Mouse (Mus musculus): Measurements from ENCODE around the gene Adk.
"Not testable (repeated sequence)": the region's sequence is repeated elsewhere in the genome, so short reads cannot be mapped to it uniquely, and the experiment has no call there.

Adk gene

DNA sequence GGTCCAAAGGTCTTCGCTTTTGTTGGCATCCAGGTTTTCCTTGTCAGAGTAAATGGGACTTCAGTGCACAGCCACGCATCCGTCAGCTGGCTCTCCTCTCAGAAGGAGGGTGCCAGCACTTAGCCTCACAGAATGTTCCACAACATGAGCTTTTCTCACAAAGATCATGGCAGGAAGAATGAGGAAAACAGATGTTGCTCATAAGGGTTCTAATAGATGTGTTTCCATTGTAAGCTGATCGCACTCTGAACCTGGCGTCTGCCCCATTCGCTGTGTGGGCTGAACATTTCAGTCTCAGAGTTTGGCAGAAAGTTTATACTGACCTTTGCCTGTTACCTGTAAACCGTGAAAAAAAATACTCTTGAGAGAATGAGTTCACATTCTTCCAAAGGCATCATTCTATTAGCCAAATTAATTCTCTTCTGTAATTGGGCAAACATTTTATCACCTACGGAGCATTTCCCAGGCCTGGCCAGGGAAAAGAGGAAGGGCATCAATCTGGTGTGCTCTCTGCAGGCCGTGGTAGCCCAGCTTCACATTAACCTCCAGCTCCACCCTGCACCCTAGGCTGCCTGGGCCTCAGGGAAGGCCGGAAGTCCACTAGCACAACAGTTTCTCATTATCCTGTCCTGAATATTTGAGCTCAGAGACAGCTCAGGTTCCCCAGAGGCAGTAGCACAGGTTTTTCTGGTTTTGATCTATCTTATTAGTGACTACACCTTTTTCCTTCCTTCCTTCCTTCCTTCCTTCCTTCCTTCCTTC is 389.6 kb downstream of the Adk start:
- DNase-seq = no peak

DNA sequence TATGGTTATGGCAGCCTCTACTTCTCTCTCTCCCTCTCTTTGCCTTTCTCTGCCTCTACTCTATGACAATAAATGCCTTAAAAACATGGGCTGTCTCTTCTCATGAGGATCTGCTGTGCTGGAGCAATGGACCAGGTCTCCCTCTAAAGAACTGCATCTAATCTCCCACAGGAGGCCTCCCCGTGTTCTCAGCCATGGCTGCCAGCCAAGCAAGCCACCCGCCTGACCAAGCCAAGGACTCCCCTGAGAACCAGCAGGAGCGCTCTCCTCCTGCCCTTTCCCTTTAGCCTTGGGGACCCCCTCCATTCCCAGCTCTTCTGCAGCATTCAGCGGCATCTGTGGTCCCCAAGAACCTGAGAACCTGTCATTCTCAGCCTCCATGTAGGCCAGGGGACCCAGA is 400.2 kb downstream of the Adk start:
- DNase-seq = no peak

GRCm38 (mm10) chr14:21453896-21454295 is 401.5 kb downstream of the Adk start:
- DNase-seq = no peak

DNA sequence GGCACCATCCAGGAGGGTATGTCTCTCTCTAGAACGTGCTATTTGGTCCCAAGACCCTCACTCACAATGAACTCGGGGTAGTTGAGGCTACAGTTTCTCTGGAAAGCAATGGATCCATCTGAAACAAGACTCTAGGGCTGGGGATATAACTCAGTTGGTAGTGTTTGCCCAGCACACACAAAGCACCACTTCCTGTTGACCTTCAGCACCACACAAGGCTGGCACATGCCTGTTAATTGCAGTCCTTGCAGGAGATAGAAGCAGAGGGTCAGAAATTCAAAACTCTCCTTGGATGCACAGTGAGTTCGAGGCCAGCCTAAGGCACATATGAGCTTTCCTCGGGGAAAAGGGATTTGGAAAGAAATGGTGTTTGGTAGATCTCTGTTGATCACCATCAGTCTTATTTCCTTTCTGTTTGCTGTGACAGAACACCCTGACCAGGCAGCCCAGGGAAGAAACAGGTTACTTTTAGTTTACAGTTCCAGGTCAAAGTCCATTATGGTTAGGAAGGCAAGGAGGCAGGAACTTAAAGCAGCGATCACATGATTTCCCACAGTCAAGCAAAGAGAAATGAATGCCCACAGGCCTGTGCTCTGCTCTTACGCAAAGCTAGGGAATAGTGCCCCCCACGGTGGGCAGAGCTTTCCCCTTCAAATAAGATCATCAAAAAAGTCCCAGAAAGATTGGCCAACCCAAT is 403.4 kb downstream of the Adk start:
- DNase-seq = no peak

DNA sequence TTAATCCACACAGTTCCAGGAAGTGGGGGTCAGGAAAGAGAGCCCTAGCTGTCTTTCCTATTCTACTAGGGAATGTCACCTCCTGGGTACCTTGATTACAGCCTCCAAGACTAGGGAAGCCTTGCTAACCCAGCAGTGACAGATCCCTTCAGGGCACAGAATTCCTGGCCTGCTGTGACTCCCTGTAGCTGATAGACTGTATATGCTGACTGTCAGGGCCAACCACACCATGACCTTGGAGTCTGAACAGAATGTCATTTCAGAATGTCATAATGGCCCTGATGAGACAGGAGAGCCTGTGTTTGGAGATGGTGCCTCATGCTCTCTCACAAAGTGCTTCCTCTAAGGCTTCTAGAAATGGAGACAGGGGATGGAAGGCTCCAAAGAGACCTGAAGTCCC is 404.2 kb downstream of the Adk start:
- no peak for DNase-seq

DNA sequence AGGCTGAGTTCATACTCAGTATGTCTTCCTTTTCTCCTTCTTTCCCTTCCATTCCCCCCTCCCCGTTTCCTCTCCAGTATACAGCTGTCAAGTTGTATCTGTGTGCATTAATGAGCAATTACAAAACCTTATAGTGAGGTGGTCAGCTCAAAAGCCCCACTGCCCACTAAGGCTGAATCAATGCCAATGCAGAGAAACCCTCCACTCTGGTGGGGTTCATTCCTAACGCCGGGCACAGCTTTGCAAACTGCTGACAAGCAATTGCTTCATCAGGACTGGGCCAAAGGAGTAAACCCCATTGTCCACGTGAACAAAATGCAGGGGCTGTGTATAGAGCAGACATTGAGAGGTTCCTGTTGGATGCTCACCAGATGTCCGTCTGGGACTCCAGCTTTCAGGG is 405.5 kb downstream of the Adk start:
- DNase-seq = no peak

- DNase-seq = no peak
Observed at GRCm38 (mm10) chr14:21458696-21459095, 406.3 kb downstream of the Adk start.

- DNase-seq = no peak
Observed at GRCm38 (mm10) chr14:21459163-21459562, 406.8 kb downstream of the Adk start.

GRCm38 (mm10) chr14:21462398-21462797 is 410.0 kb downstream of the Adk start:
- DNase-seq = no peak

DNA sequence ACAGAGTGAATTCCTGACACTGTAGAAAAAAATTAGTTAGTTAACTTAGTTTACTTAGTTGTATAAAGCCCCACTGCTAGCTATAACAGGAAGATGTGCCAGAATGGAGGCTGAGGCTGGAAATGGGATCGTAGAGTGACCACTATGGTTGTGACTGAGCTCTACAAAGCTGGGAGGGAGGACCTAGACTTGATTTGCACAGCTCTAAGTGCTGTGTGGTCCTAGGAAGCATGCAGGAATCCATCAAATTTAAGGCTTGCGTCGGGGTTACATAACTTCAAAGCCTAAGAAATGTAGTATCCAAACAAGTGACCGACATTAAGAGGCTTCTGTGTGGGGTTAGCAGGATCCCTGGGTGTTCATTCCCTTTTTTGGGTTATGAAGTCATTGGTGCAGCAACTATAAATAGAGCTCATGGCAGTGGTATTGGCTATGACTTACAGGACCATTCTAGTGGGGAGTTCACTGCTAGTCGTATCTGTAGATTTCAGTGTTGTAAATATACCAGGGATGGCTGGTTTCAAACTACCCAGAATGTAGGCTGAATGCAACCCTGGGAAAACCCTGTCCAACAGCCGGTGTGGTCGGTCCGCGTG is 410.8 kb downstream of the Adk start:
- no peak for DNase-seq

GRCm38 (mm10) chr14:21470386-21470785 is 418.0 kb downstream of the Adk start:
- DNase-seq = no peak

DNA sequence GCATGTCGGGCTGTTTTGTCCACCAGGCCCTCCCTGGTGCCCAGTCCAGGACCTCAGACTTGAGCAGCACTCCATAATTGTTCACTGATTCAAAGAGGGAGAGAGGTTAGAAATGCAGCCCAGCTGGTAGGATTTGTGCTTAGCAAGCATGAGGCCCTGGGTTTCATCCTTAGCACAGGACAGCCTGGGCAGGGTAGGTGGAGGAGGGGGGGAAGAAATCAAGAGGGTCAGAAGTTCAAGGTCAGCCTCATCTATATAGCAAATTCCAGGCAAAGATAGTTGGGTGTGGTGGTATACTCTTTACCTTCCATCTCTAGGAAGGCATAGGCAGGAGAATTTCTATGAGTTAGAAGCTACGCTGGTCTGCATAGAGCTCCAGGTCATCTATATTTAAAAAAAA is 419.6 kb downstream of the Adk start:
- DNase-seq = no peak

DNA sequence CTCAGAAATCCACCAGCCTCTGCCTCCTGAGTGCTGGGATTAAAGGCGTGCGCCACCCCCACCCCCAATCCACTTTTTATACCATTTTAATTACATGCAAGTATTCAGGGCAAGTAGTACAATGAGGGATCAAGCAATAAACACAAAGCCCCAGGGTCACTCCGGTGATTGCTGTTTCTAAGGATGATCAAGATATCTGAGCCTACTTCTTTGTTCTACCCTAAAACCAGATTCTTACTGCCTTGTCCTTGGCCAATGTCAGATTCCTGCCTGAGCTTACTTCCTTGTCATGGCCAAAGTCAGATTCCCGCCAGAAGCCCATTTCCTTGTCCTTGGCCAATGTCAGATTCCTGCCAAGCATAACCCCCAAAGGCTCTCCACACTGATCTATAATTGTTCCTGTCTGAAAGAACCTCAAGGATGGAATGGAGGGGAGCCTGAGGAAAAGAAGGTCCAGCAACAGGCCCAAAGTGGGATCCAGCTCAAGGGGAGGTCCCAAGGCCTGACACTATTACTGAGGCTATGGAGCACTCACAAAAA is 422.3 kb downstream of the Adk start:
- not testable (repeated sequence) for DNase-seq

GRCm38 (mm10) chr14:21477181-21477580 is 424.8 kb downstream of the Adk start:
- no peak for DNase-seq

DNA sequence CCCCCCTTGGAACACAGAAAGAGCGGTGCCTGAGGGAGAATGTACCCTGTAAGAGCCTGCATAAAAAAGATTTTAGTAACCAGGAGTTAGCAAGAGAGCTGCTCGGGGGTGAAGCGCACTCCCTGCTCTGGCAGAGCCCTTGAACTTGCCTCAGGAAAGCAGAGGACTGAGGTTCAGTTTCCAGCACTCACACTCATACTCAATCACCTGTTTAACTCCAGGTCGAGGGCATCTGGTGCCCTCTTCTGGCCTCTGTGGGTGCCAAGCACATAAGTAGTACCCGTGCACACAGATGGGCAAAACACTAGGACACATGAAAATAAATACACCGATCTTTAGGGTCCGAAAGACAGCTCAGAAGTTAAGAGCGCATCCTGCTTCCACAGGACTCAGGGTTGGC is 427.2 kb downstream of the Adk start:
- no peak for DNase-seq

DNA sequence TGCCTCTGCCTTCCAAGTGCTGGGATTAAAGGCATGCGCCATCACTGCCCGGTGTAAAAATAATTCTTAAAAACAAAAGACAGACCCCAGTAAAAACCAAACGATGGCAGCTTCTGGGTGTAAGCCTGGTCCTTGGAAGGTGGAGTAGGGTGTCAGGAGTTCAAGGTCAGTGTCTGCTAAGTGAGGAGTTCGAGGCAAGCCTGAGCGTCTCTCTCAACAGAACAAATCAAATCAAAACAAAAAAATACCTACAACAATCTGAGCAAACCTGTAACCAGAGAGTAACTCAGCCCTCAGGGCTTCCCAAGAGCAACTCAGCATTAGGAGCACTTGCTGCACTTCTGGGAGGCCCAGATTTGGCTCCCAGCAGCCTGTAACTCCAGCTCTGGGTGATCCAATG is 427.8 kb downstream of the Adk start:
- no peak for DNase-seq

DNA sequence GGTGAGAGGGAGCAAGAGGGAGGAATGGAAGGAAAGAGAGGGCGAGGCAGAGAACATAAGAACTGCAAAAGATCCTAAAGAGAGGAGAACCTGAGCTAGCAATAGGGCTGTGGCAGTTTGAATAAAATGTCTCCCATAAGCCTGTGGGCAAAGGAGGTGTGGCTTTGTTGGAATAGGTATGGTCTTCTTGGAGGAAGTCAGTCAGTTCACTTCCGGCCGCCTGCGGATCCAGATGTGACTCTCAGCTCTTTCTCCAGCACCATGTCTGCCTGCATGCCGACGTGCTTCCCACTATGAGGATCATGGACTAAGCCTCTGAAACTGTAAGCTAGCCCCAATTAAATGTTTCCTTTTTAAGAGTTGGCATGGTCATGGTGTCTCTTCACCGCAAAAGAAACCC is 428.9 kb downstream of the Adk start, which contains the start of gene Kat6b:
Kat6b (plus strand) TSS at position 204 of the 400 bp plus-strand sequence.
- no peak for DNase-seq

GRCm38 (mm10) chr14:21484199-21484598 is 431.8 kb downstream of the Adk start:
- DNase-seq = no peak

DNA sequence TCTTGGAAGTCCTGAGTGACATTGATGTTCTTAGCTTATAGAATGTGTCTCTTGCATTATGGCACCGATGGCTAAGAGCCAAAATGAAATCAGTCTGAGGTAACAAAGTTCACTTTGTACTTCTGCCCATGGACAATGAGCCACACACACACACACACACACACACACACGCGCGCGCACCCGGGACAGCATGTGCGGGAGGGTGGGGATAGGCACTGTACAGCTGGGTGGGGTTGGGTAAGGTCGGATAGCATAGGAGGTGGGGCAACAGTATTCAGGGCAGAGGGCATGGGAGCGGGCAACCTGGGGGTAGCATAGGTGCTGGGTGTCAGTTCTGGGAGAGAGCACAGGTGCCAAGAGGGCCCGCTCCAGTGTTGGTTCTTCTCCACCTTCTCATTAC is 432.3 kb downstream of the Adk start:
- no peak for DNase-seq

DNA sequence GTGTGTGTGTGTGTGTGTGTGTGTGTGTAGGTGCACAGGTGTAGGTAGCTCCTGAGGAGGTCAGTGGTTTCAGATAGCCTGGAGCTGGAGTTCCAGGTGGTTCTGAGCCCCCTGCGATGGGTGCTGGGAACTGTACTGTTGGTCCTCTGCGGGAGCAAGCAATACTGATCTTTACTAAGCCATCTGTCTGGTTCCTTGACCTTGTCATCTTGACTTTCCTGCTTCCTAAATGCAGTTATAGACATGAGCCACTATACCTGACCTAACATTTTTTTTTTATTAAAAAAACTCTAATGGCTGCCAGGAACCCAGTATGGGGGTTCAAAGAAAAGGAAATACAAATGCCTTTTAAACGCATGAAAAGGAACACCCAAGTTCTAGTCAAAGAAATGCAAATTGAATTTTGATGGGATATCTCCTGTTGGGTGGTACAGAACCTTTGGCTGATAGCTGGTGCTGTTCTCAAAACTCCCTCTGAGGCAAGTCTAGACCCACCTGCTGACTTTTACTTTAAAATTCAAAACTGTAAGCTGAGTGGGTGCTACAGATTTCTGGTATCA is 433.7 kb downstream of the Adk start:
- DNase-seq = no peak

- DNase-seq = not testable (repeated sequence)
Observed at GRCm38 (mm10) chr14:21487135-21487534, 434.8 kb downstream of the Adk start.

DNA sequence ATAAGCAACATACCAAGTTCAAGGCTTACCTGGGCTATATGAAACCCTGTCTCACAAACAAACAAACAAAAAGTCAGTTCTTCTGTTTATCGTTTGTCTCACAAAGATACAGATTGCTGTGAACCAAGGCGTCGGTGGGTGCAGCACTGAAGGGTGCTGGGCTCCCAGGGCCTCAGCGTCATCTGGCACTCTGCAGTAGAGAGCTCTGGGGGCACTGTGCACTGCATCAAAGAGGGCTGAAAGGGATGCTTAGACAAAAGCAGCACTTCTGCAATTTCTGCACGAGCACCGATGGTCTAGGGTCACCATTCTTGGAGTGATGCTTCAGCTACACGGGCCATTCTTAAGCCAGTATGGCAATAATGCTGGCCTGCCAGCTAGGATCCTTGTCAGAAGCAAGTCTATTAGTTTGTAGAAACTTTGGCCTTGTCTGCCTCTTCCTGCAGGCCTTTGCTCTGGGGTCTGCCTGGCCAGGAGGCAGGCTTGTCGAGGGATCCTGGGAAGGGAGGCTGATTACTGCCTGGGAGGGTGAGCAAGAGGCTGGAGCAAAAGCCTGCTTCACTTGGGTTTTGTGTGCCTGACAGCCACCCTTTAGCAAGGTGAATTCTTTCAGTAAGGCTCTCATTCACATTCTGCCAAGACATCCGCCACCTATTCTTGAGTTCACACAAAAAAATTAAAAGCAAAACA is 436.2 kb downstream of the Adk start:
- not testable (repeated sequence) for DNase-seq

DNA sequence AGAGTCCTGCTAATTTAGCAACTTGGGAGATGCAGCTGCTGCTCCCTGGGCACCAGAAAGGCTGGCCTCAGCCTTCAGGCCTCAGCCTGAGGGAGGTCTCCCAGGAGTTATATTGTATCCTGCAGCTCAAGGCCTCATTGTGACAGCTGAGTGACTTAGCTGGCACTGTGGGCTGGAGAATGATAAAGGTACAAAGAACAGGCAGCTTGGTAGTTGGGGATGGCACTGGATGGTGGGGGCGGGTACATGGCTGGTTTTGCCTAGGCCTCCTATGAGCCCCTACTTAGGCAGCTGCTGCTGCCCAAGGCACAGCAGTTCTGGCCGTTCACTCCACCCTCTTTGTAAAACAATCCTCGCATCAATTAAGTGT is 436.7 kb downstream of the Adk start:
- DNase-seq = no peak

All from thymus, adult 18-20 months (tissue).